Mouse (Mus musculus): ENCODE results near the gene Fndc5.

The Fndc5 gene

GRCm38 (mm10) chr4:129149321-129149720 lies 12.5 kb downstream of the Fndc5 start:
- DNase-seq = no peak

GRCm38 (mm10) chr4:129151276-129151811 lies 14.5 kb downstream of the Fndc5 start:
- no peak for DNase-seq

- no peak for DNase-seq
Observed at GRCm38 (mm10) chr4:129157541-129157940, 20.7 kb downstream of the Fndc5 start.

- no peak for DNase-seq
Observed at GRCm38 (mm10) chr4:129158549-129158948, 21.8 kb downstream of the Fndc5 start.

- DNase-seq = no peak
Observed at GRCm38 (mm10) chr4:129161076-129161475, 24.3 kb downstream of the Fndc5 start.

GRCm38 (mm10) chr4:129161581-129162255 lies 24.9 kb downstream of the Fndc5 start:
- DNase-seq = no peak

- DNase-seq = no peak
Observed at GRCm38 (mm10) chr4:129172529-129172928, 35.7 kb downstream of the Fndc5 start.

GRCm38 (mm10) chr4:129179560-129179959 lies 42.8 kb downstream of the Fndc5 start:
- no peak for DNase-seq

GRCm38 (mm10) chr4:129188041-129188659 lies 51.4 kb downstream of the Fndc5 start:
- DNase-seq = no peak

GRCm38 (mm10) chr4:129188803-129189541 lies 52.2 kb downstream of the Fndc5 start:
- DNase-seq = peak; percentile 74

- peak; percentile 99 for DNase-seq
Observed at GRCm38 (mm10) chr4:129189542-129190519, 53.0 kb downstream of the Fndc5 start, which contains the start of the genes S100pbp and Yars. TSS of gene S100pbp (minus strand) at chr4:129189727. TSS of gene Yars (plus strand) at chr4:129189760.

GRCm38 (mm10) chr4:129190538-129190937 lies 53.7 kb downstream of the Fndc5 start:
- DNase-seq = peak; percentile 35

GRCm38 (mm10) chr4:129191691-129192090 lies 54.9 kb downstream of the Fndc5 start:
- DNase-seq = no peak
